Mouse (Mus musculus) telencephalon, adult 2 months (tissue): Measurements from ENCODE around the gene Plac8.

Experiments used
- DNase-seq: peaks from one replicate; pipeline ENCODE4 v3.0.0-alpha.2; 2011; ENCODE audit warnings: low read depth, low spot score

The Plac8 gene

GRCm38 (mm10) chr5:100572069-100572468, at the start of gene Plac8:
Gene Plac8, minus strand, starts transcription at chr5:100572245.
- DNase-seq: no peak

GRCm38 (mm10) chr5:100620952-100621351, 48.9 kb upstream of the Plac8 start:
- DNase-seq: no peak

GRCm38 (mm10) chr5:100619586-100620275, 47.7 kb upstream of the Plac8 start:
- no peak for DNase-seq

- no peak for DNase-seq
Observed at GRCm38 (mm10) chr5:100613896-100614768, 42.1 kb upstream of the Plac8 start.

- no peak for DNase-seq
Observed at GRCm38 (mm10) chr5:100607868-100608267, 35.8 kb upstream of the Plac8 start.

GRCm38 (mm10) chr5:100607090-100607762, 35.2 kb upstream of the Plac8 start:
- no peak for DNase-seq

- no peak for DNase-seq
Observed at GRCm38 (mm10) chr5:100605828-100606229, 33.8 kb upstream of the Plac8 start.

- DNase-seq: no peak
Observed at GRCm38 (mm10) chr5:100604061-100604460, 32.0 kb upstream of the Plac8 start.

GRCm38 (mm10) chr5:100601864-100602263, 29.8 kb upstream of the Plac8 start:
- no peak for DNase-seq

- no peak for DNase-seq
Observed at GRCm38 (mm10) chr5:100598961-100599463, 27.0 kb upstream of the Plac8 start.

GRCm38 (mm10) chr5:100597886-100598485, 25.9 kb upstream of the Plac8 start:
- DNase-seq: no peak

- no peak for DNase-seq
Observed at GRCm38 (mm10) chr5:100595999-100596398, 24.0 kb upstream of the Plac8 start.

- DNase-seq: no peak
Observed at GRCm38 (mm10) chr5:100594803-100595467, 22.9 kb upstream of the Plac8 start.

- no peak for DNase-seq
Observed at GRCm38 (mm10) chr5:100590505-100590904, 18.5 kb upstream of the Plac8 start.

- no peak for DNase-seq
Observed at GRCm38 (mm10) chr5:100587626-100588025, 15.6 kb upstream of the Plac8 start.

GRCm38 (mm10) chr5:100587136-100587535, 15.1 kb upstream of the Plac8 start:
- DNase-seq: no peak

- no peak for DNase-seq
Observed at GRCm38 (mm10) chr5:100585657-100586056, 13.6 kb upstream of the Plac8 start.

GRCm38 (mm10) chr5:100585206-100585644, 13.2 kb upstream of the Plac8 start:
- DNase-seq: no peak

GRCm38 (mm10) chr5:100583066-100583465, 11.0 kb upstream of the Plac8 start:
- no peak for DNase-seq

GRCm38 (mm10) chr5:100582435-100582826, 10.4 kb upstream of the Plac8 start:
- DNase-seq: no peak
